Mouse (Mus musculus): ENCODE measurements around the gene Bsg.

Gene Bsg

GRCm38 (mm10) chr10:79704065-79704969 is at the start of gene Bsg:
TSS of gene Bsg (plus strand) at chr10:79704491.
- peak; percentile 99 for DNase-seq

- no peak for DNase-seq
Observed at GRCm38 (mm10) chr10:79654946-79655395, 49.3 kb upstream of the Bsg start.

DNA sequence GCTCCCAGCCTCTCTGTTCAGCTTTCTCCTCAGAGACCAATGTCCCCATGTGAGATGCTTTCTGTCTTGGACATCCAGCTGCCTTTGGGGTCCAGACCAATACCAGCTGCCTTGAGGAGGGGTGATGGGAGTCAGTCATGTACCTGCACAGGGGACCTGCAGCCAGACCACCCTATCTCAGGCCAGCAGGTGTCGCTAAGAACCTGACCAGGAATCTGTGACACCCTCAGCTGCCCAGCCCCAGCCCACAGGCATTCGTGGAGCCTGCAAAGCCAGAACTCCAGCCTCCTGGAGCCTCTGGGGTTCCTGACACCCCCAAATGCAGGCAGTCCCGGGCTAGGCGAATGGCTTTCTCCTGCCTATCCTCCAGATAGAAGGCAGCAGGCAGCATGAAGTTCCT is 45.5 kb upstream of the Bsg start:
- DNase-seq: peak; percentile 17

- no peak for DNase-seq
Observed at GRCm38 (mm10) chr10:79660298-79660697, 44.0 kb upstream of the Bsg start.

DNA sequence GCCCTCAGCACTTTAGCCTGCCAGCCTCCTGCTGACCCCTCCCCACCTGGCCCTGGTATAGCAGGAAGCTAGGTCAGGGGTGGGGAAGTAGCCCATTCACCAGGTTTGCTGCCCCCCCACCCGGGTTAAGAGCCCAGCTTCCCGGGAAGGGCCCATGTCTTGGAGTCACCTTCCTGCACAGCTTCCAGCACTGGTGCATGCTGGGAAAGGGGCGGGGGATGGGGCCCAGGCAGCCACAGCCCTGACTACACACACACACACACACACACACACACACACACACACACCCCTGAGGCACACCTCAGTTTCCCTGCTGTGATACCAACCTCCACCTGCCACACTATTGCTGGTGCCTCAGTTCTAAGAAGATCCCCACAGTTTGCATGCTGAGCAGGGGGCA is 42.4 kb upstream of the Bsg start:
- no peak for DNase-seq

DNA sequence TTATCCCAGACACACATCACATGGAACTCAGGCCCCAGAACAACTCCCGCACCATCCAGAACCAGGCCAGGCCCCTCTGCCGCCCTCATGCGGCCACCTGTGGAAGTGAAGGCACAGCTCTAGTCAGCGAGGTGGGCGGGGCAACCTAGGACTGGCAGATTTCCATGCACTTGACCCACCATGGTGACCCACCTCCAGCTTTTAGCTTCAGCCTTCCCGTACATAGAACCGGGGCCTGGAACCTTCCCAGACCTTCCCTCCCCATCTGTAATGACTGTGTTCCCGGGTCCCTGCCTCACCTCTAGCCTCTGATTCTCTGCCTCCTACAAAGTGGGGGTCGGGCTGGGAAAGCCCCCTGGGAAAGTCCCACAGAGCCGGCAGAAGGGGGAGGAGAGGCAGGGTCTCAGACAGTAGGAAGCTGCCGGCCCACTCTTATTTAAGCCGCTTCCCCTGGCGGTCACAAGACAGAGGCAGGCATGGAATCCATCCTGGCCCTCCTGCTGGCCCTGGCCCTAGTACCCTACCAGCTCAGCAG is 40.1 kb upstream of the Bsg start, which contains the start of gene Madcam1:
TSS of gene Madcam1 (plus strand) at position 429 of the 535 bp plus-strand sequence.
- DNase-seq: peak; percentile 84

- DNase-seq: no peak
Observed at GRCm38 (mm10) chr10:79665051-79665450, 39.2 kb upstream of the Bsg start.

- no peak for DNase-seq
Observed at GRCm38 (mm10) chr10:79666493-79666892, 37.8 kb upstream of the Bsg start.

DNA sequence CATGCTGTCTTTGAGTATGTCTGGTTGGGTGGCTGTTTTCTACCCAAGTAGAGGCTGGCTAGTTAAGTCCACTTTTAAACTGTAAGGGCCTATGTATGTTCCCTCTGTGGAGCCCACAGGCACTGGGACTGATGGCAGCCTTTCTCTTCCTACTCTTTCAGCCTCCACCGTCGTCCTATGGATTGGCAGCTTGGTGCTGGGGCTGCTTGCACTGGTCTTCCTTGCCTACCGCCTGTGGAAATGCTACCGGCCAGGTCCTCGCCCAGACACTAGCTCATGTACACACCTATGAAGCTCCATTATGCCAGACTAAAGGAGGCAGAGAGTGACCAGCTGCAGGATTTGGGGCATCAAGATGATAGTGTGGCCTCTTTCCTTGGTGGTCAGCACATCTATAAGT is 36.2 kb upstream of the Bsg start:
- no peak for DNase-seq

DNA sequence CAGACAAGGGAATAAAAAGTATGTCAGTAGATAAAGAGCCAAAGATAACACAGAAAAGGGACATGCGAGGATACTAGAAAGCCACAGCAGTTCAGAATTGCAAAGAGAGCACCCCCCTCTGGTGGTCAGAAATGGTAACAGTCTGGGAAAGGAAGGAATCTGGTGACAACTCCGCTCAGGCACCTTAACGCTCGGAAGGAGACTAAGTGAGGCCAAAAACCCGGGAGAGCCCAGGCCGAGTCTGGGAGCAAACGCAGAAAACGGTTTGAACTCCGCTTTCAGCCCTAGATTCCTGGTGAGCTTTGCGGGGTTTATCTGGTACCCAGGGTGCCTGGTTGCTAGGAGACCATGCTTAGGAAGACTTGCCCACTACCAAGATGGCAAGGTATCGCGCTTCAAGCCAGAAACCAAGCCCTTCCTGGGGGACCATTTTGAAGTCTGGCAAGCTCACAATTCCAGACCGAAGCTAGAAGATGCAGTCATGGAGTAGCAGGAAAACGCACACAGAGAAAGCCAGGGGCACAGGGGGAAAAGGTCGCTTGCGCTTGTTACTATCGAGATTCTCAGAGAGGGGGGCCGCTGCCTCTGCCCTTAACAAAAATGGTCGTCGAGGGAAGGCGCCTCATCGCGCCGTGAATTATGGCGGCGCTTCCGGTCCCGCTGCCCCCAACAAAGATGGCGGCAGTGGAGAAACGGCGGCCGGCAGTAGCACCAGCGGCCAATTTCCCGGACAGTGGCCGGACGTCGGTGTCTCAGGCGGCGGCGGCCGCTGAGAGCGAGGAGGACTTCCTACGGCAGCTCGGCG is 35.3 kb upstream of the Bsg start, which contains the start of gene Tpgs1:
TSS of gene Tpgs1 (plus strand) at position 599 of the 805 bp plus-strand sequence.
- DNase-seq: peak; percentile 93

DNA sequence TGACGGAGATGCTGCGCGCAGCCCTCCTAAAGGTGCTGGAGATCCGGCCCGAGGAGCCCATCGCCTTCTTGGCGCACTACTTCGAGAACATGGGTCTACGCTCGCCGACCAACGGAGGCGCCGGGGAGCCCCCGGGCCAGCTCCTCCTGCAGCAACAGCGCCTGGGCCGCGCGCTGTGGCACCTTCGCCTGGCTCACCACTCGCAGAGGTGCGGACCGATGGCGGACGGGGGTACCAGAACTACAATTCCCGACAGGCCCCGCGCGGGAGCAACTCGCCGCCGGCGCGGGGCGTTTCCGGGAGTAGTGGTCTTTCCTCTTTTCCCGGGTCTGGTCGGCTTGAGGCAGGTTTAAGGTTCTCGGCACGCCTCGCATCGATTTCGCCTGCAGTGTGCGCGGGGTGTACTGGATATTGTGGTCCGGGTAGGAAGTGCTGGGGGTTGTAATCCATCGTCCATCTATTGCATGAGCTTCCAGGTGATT is 34.7 kb upstream of the Bsg start:
- peak; percentile 73 for DNase-seq

- DNase-seq: no peak
Observed at GRCm38 (mm10) chr10:79670071-79670888, 34.0 kb upstream of the Bsg start.

DNA sequence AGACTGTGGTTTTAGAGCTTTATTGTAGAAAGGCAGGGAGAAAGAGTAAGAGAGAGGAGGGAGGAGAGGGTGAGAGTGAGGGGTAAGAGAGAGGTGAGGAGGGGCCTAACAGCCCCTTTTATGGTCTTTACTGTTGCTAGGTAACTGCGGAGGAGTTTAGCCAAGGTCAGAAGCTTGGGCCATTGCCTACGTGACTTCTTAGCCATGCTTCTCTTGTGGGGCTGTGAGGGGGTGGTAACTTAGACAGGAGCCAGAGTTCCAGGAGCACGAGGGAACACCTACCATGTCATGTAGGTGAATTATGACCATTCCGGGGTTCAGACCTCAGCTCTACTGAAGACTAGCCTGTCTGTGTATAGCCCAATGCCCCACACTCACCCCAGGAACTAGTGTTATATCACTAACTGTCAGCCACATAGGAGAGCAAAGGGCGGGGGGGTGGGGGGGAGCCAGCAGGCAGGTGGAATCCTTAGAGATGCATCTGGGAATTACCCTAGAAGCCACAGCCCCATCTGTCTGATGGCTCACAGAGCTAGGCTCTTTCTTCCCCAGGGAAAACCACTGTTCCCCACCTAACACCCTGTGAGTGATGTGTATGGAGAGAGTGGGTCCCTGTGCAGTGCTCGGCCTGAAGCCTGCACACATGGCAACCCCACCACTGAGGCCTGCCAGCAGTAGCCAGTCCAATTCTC is 32.7 kb upstream of the Bsg start:
- no peak for DNase-seq

- DNase-seq: no peak
Observed at GRCm38 (mm10) chr10:79672088-79672455, 32.2 kb upstream of the Bsg start.

- DNase-seq: no peak
Observed at GRCm38 (mm10) chr10:79673054-79673453, 31.2 kb upstream of the Bsg start.

GRCm38 (mm10) chr10:79675346-79676035 is 28.8 kb upstream of the Bsg start:
- DNase-seq: no peak

- DNase-seq: peak; percentile 14
Observed at GRCm38 (mm10) chr10:79680606-79681495, 23.4 kb upstream of the Bsg start.

DNA sequence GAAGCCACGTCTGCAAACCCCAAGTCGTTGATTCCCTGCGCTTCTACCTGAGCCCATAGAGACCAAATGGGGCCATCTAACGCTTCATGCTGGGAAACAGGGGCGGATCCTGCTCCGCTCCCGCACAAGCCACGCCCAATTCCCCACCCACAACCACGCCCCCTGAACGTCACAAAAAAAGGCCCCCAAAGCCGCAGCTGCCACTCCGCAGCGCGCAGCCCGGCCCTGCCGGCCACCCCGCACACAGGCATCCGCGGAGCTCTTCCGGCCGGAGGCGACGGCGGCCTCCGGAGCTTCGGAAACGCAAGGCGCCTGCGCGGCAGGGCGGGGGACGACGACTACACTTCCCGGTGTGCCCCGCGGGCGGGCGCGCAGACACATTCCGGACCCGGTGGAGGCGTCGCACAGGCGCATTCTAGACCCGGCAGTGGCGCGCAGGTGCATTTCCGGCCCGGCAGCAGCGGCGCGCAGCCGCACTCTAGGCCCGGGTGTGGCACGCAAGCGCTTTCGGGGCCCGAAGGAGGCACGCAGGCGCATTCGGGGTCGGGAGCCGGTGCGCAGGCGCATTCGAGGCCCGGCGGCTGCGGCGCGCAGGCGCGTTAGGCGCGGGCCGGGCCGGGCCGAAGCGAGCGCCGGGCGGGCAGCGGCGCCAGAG is 22.6 kb upstream of the Bsg start, which contains the start of gene Cdc34:
TSS of gene Cdc34 (plus strand) at position 605 of the 655 bp plus-strand sequence.
- DNase-seq: peak; percentile 99

DNA sequence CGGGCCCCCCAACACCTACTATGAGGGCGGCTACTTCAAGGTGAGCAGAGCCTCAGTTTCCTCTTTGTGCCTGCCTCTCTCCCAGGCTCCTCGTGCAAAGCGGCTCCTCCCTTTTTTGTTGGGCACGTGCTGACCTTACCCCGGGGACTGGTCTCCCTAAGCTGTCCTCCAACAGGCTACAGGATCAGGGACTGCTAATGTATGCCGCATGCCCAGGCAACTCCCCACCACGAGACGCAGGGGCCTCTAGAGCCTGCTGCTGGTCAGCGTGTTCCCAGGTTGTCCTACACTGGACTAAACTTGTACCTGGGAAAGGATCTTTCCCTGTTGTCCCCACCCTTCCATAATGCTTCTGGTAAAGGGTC is 21.8 kb upstream of the Bsg start:
- DNase-seq: no peak

Measured in lung, postnatal 36 days (tissue).